Mouse (Mus musculus) testis, adult 2 months (tissue): ENCODE results near the gene Gabra5. TPM values are rescaled to one million over a fixed set of nuclear protein-coding genes. Genes with fewer than 3 reads are reported as not detected.

Experiments used
- H3K27ac ChIP-seq: fragments of 200-500 bp; 2 replicates; pipeline ENCODE4 v1.5.1; 2012; ENCODE audit warnings: low read depth, low read length; ENCODE audit not compliant: control insufficient read depth, insufficient read depth
- H3K27me3 ChIP-seq: fragments of 200-500 bp; 2 replicates; pipeline ENCODE4 v1.6.1; 2012; ENCODE audit warnings: mild to moderate bottlenecking, low read length, moderate library complexity; ENCODE audit not compliant: control insufficient read depth, insufficient read depth
- H3K36me3 ChIP-seq: fragments of 200-500 bp; 2 replicates; pipeline ENCODE4 v1.6.1; 2012; ENCODE audit warnings: mild to moderate bottlenecking, low read length; ENCODE audit not compliant: control insufficient read depth, insufficient read depth
- H3K4me1 ChIP-seq: fragments of 200-500 bp; 2 replicates; pipeline ENCODE4 v1.6.1; 2012; ENCODE audit warnings: low read length; ENCODE audit not compliant: control insufficient read depth, insufficient read depth
- H3K4me3 ChIP-seq: fragments of 200-500 bp; 2 replicates; pipeline ENCODE4 v1.5.1; 2012; ENCODE audit warnings: low read depth, mild to moderate bottlenecking, low read length, moderate library complexity, mixed read lengths; ENCODE audit not compliant: control insufficient read depth
- CTCF ChIP-seq: fragments of 200-500 bp; IDR thresholded peaks from 2 replicates; pipeline ENCODE4 v1.5.1; 2012; ENCODE audit warnings: low read depth, mild to moderate bottlenecking, inconsistent platforms, low read length, moderate library complexity; ENCODE audit not compliant: control insufficient read depth, insufficient read depth, insufficient replicate concordance
- POLR2A ChIP-seq: fragments of 200-500 bp; IDR thresholded peaks from 2 replicates; pipeline ENCODE4 v1.6.1; 2012; ENCODE audit warnings: low read depth, mild to moderate bottlenecking, inconsistent platforms, low read length, moderate library complexity; ENCODE audit not compliant: control insufficient read depth
- polyA plus RNA-seq: library from polyadenylated mRNA; depleted of rRNA; stranded (reverse); fragments of >200 nt; gene quantifications from 2 replicates; pipeline ENCODE4 v1.2.3, GENCODE M21; 2012; rRNA removed

Gene Gabra5
- polyA plus RNA-seq, 1 experiment = 0.78 TPM

DNA sequence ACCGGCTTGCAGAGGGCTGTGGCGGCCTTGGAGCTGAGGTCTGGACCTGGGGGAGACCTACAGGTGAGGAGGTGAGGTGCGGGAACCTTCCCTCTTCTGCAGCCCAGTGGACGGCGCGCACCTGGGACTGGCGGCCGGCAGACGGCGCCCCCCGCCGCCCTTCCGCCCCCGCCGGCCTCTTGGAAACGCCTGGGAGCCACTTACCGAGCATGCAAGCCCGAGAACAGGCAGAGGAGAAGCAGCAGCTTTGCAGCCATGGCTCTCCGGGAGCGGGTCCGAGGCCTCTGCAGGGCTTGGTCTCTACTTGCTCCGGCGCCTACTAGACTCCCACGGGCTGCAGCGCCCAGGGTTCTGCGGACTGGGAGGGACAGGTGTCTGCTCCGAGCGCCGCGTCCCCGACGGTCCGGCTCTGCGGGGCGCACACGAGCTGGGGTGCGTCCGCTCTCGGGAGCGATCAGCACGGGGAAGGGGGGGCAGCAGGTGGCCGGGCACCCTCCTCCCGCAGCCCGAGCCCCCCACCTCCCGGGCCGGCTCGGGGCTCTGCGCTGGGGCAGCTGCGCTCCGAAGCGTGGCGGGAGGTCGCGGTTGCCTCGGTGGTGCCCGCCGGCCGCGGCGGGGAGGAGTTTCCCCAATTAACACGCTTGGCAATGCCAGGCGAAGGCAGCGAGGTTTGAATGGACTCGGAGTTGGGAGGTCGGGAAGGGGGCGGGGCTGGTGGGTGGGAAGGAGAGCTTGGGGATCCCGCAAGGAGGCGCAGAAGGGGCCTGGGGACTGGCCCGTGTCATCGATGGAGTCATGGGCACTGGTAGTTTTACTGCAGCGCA lies 123.1 kb downstream of the Gabra5 start, which contains the start of gene Gabrg3:
Gene Gabrg3, minus strand, starts transcription at position 672 of the 824 bp plus-strand sequence.
- Histone ChIP-seq H3K4me3 (peak within 1 kb of the TSS; percentile 10), H3K27ac (no peak within 1 kb of the TSS), H3K27me3 (no peaks in the 10 kb centered on the region), H3K4me1 (no peaks in the 10 kb centered on the region; the same call in 1 of the 2 replicates), H3K36me3 (no peaks in the 10 kb centered on the region)
- TF ChIP-seq CTCF = no peak
- TF ChIP-seq POLR2A = no peak

DNA sequence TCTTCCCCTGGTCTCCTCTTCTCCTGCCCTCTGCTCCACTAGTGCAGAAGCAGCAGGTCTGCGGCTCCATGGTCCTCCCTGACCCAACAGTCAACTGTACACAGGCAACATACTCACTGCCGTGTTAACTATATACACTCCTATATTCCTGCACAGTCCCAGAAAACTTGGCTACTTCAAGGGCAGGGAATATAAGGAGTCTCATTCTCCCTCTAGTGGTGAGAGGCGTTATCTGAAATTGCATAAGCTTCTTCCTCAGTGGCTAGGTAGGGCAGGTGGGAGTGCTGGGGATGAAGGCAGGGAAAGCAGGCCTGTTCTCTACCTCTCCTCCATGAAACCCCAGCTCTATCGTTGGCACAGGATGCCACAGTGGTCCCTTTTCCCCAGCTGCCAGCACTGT lies 125.7 kb downstream of the Gabra5 start:
- no peaks in the 10 kb centered on the region for H3K27me3 ChIP-seq
- H3K27ac ChIP-seq = no peak overlapping the region
- no peaks in the 10 kb centered on the region for H3K36me3 ChIP-seq
- H3K4me1 ChIP-seq = no peaks in the 10 kb centered on the region; the same call in 1 of the 2 replicates
- TF ChIP-seq CTCF (no peak), POLR2A (no peak)
- no peak overlapping the region for H3K4me3 ChIP-seq

DNA sequence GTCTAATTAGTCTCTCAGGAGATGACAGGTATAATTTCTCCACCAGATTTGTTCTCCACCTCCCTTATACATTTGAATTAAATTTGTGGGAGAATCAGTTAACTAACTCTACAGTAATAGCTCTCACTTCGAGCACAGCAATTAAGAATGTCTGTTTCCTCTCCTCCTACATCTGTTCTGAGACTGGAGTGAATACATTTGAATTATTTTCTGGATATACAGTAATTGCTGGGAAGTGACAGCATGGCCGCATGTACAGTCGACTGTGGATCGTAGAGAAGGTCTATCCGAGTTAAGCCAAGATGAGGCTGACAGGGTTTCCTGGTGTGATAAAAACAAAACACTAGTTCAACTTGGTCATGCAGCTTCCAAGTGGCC lies 143.9 kb downstream of the Gabra5 start:
- TF ChIP-seq POLR2A = no peak
- no peak for TF ChIP-seq CTCF
- Histone ChIP-seq H3K27ac (no peak overlapping the region), H3K4me3 (no peak overlapping the region), H3K4me1 (no peaks in the 10 kb centered on the region), H3K36me3 (no peaks in the 10 kb centered on the region), H3K27me3 (no peaks in the 10 kb centered on the region)

DNA sequence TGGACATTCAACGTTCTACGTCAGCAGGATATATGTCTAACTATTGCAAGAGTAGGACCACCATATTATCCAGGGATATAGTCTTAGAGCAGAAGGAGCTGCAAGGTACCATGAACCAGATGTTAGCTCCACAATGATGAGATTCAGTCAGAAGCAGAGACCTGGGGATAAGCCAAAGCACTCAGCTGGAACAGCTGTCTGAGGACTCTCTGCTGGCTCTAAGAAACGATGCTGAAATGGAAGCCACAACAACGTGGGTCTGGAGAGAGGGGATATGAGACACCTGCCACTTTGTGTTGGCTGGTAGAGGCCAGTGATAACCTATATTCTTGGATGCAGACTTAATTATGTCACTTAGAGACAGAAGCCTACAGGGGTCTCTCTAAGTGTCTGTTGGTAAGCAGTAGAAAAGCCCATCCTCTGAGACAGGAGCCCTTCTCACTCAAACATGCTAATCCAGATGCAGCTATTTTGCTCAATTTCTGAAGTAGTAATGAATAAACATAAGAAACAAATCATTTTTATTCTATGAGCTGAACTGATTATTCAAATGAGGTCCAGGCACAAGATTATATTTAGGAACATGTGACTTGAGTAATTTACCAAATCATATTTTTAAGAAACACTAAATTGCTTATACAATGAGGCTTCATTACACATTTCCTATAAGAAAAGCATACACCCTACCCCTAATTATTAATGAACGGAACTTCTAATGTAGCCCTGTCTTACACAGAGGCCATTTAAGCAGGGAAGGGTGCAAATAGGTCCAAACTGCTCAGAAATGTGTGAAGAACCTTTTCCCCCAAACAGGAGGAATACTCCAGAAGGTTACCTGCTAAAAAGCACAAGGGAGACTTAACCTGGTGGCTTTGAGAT lies 144.5 kb downstream of the Gabra5 start:
- H3K4me1 ChIP-seq = no peaks in the 10 kb centered on the region
- no peak overlapping the region for H3K27ac ChIP-seq
- no peaks in the 10 kb centered on the region for H3K36me3 ChIP-seq
- no peak for TF ChIP-seq CTCF
- no peak for TF ChIP-seq POLR2A
- H3K27me3 ChIP-seq = no peaks in the 10 kb centered on the region
- H3K4me3 ChIP-seq = no peak overlapping the region

DNA sequence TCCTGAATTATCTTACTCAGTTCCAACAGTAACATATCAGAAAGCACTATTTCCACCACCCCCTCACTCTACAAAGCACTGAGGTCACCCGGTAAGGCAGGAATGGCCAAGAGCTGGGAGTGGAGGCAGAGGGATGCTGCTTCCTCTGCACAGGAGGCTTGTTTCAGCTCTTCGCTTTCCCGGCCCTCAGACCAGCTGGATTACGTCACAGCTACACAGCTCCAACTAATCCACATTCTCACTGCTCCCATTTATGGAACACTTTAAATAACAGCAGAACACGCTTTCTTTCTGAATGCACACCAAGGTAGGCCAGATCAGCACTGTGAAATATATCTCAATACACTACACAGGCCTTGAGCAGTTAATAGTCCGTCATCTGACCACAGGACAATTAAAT lies 146.0 kb downstream of the Gabra5 start:
- Histone ChIP-seq H3K36me3 (no peaks in the 10 kb centered on the region), H3K27me3 (no peaks in the 10 kb centered on the region), H3K27ac (no peak overlapping the region), H3K4me1 (no peaks in the 10 kb centered on the region), H3K4me3 (no peak overlapping the region)
- TF ChIP-seq POLR2A (no peak), CTCF (no peak)

DNA sequence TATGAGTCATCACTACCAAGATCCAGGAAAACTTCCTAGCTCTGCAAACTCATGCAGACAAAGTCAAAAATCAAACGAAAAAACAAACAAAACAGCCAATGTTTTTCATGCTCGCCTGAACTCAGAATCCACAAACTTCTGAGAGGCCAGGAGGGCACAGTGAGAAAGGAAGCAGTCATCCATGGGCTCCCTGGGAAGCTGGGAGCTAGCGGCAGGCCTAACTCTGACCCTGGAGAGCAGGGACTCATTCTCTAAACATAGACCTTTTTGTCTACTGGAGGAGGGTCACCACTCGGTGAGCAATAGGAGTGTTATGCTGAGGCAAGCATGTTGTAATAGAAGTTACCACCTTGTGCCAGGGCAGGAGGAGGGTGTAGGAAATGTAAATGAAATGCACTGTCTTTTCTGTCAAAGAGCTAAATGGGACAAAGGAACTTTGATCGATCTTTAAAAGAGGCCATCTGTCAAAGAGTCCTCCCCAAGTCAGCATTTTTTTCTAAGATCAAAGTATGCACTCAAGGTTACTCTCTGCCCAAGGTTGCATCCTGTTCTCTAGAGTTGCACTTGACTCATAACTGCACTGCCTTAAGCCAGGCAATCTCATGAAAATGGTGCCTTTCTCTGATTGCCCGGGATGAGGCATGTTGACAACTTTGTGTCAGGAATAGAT lies 151.9 kb downstream of the Gabra5 start:
- no peak for TF ChIP-seq CTCF
- no peak for TF ChIP-seq POLR2A
- no peaks in the 10 kb centered on the region for H3K27me3 ChIP-seq
- H3K4me1 ChIP-seq = no peaks in the 10 kb centered on the region
- H3K36me3 ChIP-seq = no peaks in the 10 kb centered on the region
- no peak overlapping the region for H3K27ac ChIP-seq
- H3K4me3 ChIP-seq = no peak overlapping the region

Other genes with a start within 250 kb of the Gabra5 start
- 0.72 and 0.73 TPM in 2 replicates for gene Gabrg3, start 122.9 kb downstream of the Gabra5 start, polyA plus RNA-seq
- 1.1 TPM in 2 replicates for gene Gabrb3, start 90.4 kb downstream of the Gabra5 start, polyA plus RNA-seq